8 mouse cellular contexts compared by ENCODE assay signal in the genomic region with DNA sequence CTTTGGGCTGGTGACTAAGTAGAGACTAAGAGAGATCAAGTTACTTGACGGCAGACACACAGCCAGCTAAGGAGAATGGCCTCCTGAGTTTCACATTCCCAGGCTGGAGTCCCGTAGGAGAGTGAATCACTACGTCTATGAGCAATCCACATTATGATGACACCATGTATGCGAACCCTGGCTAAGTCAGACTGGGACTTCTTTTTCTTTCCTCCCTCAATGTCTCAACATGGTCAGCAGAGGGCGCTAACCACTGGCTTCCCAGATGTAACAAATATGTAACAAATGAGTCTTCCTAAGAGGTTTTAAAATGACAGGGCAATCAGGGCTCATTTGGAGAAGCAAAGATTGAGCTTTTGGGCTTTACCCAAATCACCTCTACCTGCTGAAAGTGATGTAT. TPM values are rescaled to one million over a fixed set of nuclear protein-coding genes. Genes with fewer than 3 reads are reported as not detected.
DNase-seq lines count a peak whose midpoint lies in the region; ATAC-seq lines count a peak whose summit lies in the region.
"Had no signal": no experiment of that assay in that cellular context is flagged by ENCODE, and none has a peak within 500 bp of the region (broad histone marks: within the 10 kb centered on the region; RNA-seq: fewer than 3 reads in every experiment).

No protein-coding gene starts in this region.

- no peak overlapping the region for H3K4me2 ChIP-seq in hindbrain, embryonic 12.5 days (replicated peaks)

- H3K27me3 ChIP-seq in hindbrain, embryonic 12.5 days, result peaks cover 3% of the 10 kb centered on the region

- peak; percentile 36 for DNase-seq in ovary, postnatal 14 days (ENCODE audit: low spot score)
- DNase-seq in ovary, postnatal 10 days (ENCODE audit: low spot score), result no peak
- DNase-seq in adrenal gland, adult 2 months, result peak; percentile 70
- DNase-seq in cerebellum, postnatal 36 days, result peak; percentile 17 to 39
- peak; percentile 52 for DNase-seq in left cerebral cortex, postnatal 4 days
- peak; percentile 29 for DNase-seq in retina, postnatal 7 days (ENCODE audit: low read depth, low spot score)

- H3K27ac ChIP-seq in hindbrain, embryonic 12.5 days, result peak overlapping the region; percentile 84

- WGBS in hindbrain, embryonic 12.5 days, result 26% methylated on average over 5 of the region's 5 CpGs

- ATAC-seq in hindbrain, embryonic 12.5 days (ENCODE audit: low FRiP score), result no peak

- H3K9me3 ChIP-seq in hindbrain, embryonic 12.5 days (replicated peaks), result no peaks in the 10 kb centered on the region

- no peaks in the 10 kb centered on the region for H3K36me3 ChIP-seq in hindbrain, embryonic 12.5 days

- no peak overlapping the region for H3K9ac ChIP-seq in hindbrain, embryonic 12.5 days

- no peak overlapping the region for H3K4me3 ChIP-seq in hindbrain, embryonic 12.5 days
- H3K4me3 ChIP-seq: megakaryocyte, embryonic 14.5 days had no signal

- intact Hi-C loops in left cerebral cortex, postnatal 4 days (cut with DNase I), result no loop called here

- H3K4me1 ChIP-seq in hindbrain, embryonic 12.5 days, result peaks cover 21% of the 10 kb centered on the region

RNA-seq across cellular contexts. Expression of a gene that starts 36.9 kb away (rescaled TPM):
- total RNA-seq in adrenal gland, adult 2 months (2021), result not detected
- not detected in 2 replicates for polyA plus RNA-seq in adrenal gland, adult 2 months (2012; rRNA removed)
- 0.61 and 0.76 TPM in 2 replicates for polyA plus RNA-seq in hindbrain, embryonic 12.5 days (2016; fragmentation: Nextera tagmentation; extraction: Ambion mirVana)
- under 1 TPM; 0.44 to 0.60 TPM for total RNA-seq in left cerebral cortex, postnatal 4 days (2021)
